Comparison of ENCODE assay signal across 8 mouse cellular contexts in the genomic region with DNA sequence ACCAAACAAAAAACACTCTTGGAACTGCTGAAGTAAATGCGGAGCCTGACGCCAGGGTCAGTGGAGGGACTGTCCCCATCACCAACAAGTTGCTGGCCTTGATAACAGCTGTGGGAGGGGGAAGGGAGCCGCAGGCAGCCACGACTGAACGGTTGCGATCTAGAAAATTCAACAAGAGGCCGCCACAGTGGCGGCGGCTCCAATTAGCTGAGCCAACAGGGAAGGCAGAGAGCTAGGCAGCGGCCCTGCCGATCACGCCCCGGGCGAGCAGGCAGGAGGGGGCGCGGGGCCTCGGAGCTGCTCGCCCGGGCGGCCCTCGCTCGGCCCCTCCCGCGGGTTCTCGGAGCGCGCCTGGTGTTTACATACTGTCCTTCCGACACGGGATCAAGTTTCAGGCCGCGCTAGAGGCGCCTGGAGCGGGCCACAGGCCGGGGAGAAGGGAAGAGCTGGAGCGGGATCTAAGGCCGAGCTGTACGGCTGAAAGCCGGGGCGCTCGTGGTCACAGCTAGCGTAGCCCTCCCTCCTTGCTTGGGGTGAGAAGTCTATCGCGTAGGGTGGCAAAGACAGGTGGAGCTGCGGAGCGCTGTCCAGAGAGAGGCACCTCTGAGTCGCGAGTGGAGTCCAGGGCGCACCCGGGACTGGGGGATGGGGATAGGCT. TPM values are rescaled to one million over a fixed set of nuclear protein-coding genes. Genes with fewer than 3 reads are reported as not detected.
DNase-seq lines count a peak whose midpoint lies in the region; ATAC-seq and TF ChIP-seq lines count a peak whose summit lies in the region.

No protein-coding gene starts in this region.

- peaks cover 0 to 16% of the 10 kb centered on the region in 2 experiments; a peak in 3 of 4 replicates for H3K4me1 ChIP-seq in MEL (ENCODE audit: control insufficient read depth in 1 of 2, insufficient read depth in 2 of 2, low read length in 2 of 2)
- H3K4me1 ChIP-seq in forebrain, embryonic 16.5 days (replicated peaks; ENCODE audit: control insufficient read depth, insufficient read depth, low read length): peaks cover 30% of the 10 kb centered on the region
- H3K4me1 ChIP-seq in hindbrain, embryonic 15.5 days (replicated peaks): peaks cover 51% of the 10 kb centered on the region
- H3K4me1 ChIP-seq in liver, postnatal 0 days (ENCODE audit: insufficient read depth): peaks cover 7% of the 10 kb centered on the region; the same call in 1 of the 2 replicates

- H3K36me3 ChIP-seq in C2C12 (ENCODE audit: control insufficient read depth, insufficient read depth) (no peaks in the 10 kb centered on the region), MEL (ENCODE audit: control insufficient read depth in 1 of 2, insufficient read depth in 2 of 2, low read length in 2 of 2) (peaks cover 0 to 4% of the 10 kb centered on the region in 2 experiments; a peak in 1 of 4 replicates)
- H3K36me3 ChIP-seq in forebrain, embryonic 16.5 days (ENCODE audit: control insufficient read depth, insufficient read depth): no peaks in the 10 kb centered on the region
- H3K36me3 ChIP-seq in hindbrain, embryonic 15.5 days: no peaks in the 10 kb centered on the region
- no peaks in the 10 kb centered on the region for H3K36me3 ChIP-seq in liver, postnatal 0 days (replicated peaks; ENCODE audit: insufficient read depth, low read length)

- intact Hi-C loops in left cerebral cortex, postnatal 4 days (cut with DNase I): no loop called here

- peak overlapping the region; percentile 78 for H3K4me2 ChIP-seq in forebrain, embryonic 16.5 days (ENCODE audit: low read length)
- peak overlapping the region; percentile 63 for H3K4me2 ChIP-seq in hindbrain, embryonic 15.5 days
- peak overlapping the region; percentile 71 for H3K4me2 ChIP-seq in liver, postnatal 0 days (ENCODE audit: low read depth, low read length)

- H3ac ChIP-seq in C2C12 (ENCODE audit: control insufficient read depth, insufficient read length, low read depth): peak overlapping the region; percentile 57

- no peak for TF ChIP-seq CTCF in C2C12 (IDR thresholded peaks at IDR 0.05; ENCODE audit: control insufficient read depth, insufficient read depth, insufficient read length)
- no peak for TF ChIP-seq CTCF in MEL (IDR thresholded peaks at IDR 0.05 in 2 of 3, conservative IDR thresholded peaks at IDR 0.05 in 1 of 3; ENCODE audit: control insufficient read depth in 1 of 3, insufficient read depth in 1 of 3, low read depth in 2 of 3, low read length in 3 of 3, poor library complexity in 1 of 3, severe bottlenecking in 1 of 3)
- no peak for TF ChIP-seq CTCF in liver, postnatal 0 days (IDR thresholded peaks at IDR 0.05; ENCODE audit: low read depth)

- no peak for TF ChIP-seq RAD21 in MEL (IDR thresholded peaks at IDR 0.05; ENCODE audit: low read depth, low read length)

- DNase-seq in MEL (ENCODE audit: low read depth, low spot score): peak; percentile 69
- DNase-seq in liver, postnatal 0 days: peak; percentile 54
- DNase-seq in retina, postnatal 1 day: peak; percentile 90
- DNase-seq in left cerebral cortex, postnatal 4 days: no peak
- DNase-seq in urinary bladder, adult 2 months (ENCODE audit: low spot score): no peak

- peak overlapping the region; percentile 81 for H3K27ac ChIP-seq in MEL (ENCODE audit: control insufficient read depth, low read depth, low read length)
- no peak overlapping the region for H3K27ac ChIP-seq in forebrain, embryonic 16.5 days (ENCODE audit: low read length)
- H3K27ac ChIP-seq in hindbrain, embryonic 15.5 days (replicated peaks): no peak overlapping the region
- peak overlapping the region; percentile 72 for H3K27ac ChIP-seq in liver, postnatal 0 days (ENCODE audit: low read depth)

- H3K79me3 ChIP-seq in C2C12 (ENCODE audit: low read depth): no peaks in the 10 kb centered on the region

- no peak; the same call in 1 of the 2 replicates for ATAC-seq in forebrain, embryonic 16.5 days
- ATAC-seq in hindbrain, embryonic 15.5 days (ENCODE audit: low FRiP score, low read depth): no peak
- peak; percentile 43 for ATAC-seq in liver, postnatal 0 days

- no peaks in the 10 kb centered on the region for H3K9me3 ChIP-seq in MEL (replicated peaks; ENCODE audit: insufficient read depth, low read length)
- no peaks in the 10 kb centered on the region for H3K9me3 ChIP-seq in forebrain, embryonic 16.5 days (ENCODE audit: control insufficient read depth, low read length)
- no peaks in the 10 kb centered on the region for H3K9me3 ChIP-seq in hindbrain, embryonic 15.5 days
- H3K9me3 ChIP-seq in liver, postnatal 0 days (ENCODE audit: low read length): no peaks in the 10 kb centered on the region

- no peaks in the 10 kb centered on the region for H3K79me2 ChIP-seq in C2C12 (ENCODE audit: control insufficient read depth, insufficient read depth)
- peaks cover 7% of the 10 kb centered on the region; the same call in 1 of the 2 replicates for H3K79me2 ChIP-seq in MEL (ENCODE audit: control insufficient read depth, insufficient read depth, low read length, poor library complexity)

- TF ChIP-seq POLR2A in MEL (IDR thresholded peaks at IDR 0.05; ENCODE audit: control insufficient read depth in 1 of 2, insufficient read depth in 1 of 2, low read depth in 1 of 2, low read length in 2 of 2, poor library complexity in 1 of 2): peak in 1 of 2 experiments; percentile 31; a peak in 1 of 4 replicates

- 5% methylated on average over 48 of the region's 49 CpGs for WGBS in forebrain, embryonic 16.5 days
- 2% methylated on average over 38 of the region's 49 CpGs for WGBS in hindbrain, embryonic 15.5 days
- WGBS in liver, postnatal 0 days (ENCODE audit: insufficient replicate concordance): 2% methylated on average over 31 of the region's 49 CpGs

- TF ChIP-seq EP300 in MEL (IDR thresholded peaks at IDR 0.05; ENCODE audit: low read depth in 1 of 2, low read length in 2 of 2): 0 out of 4 replicates have a peak, but pooled peaks have one; percentile 3 to 15
- TF ChIP-seq EP300 in liver, postnatal 0 days (IDR thresholded peaks at IDR 0.05; ENCODE audit: low read depth): no peak

- no peaks in the 10 kb centered on the region for H3K27me3 ChIP-seq in C2C12 (ENCODE audit: control insufficient read depth, insufficient read depth, insufficient read length)
- H3K27me3 ChIP-seq in MEL (ENCODE audit: control insufficient read depth in 1 of 2, insufficient read depth in 2 of 2, low read length in 2 of 2): no peaks in the 10 kb centered on the region
- peaks cover 43% of the 10 kb centered on the region for H3K27me3 ChIP-seq in forebrain, embryonic 16.5 days (replicated peaks; ENCODE audit: control insufficient read depth, insufficient read depth, low read length)
- H3K27me3 ChIP-seq in hindbrain, embryonic 15.5 days: peaks cover 50% of the 10 kb centered on the region
- peaks cover 65% of the 10 kb centered on the region for H3K27me3 ChIP-seq in liver, postnatal 0 days (ENCODE audit: insufficient read depth, low read length)

- H3K9ac ChIP-seq in MEL (ENCODE audit: control insufficient read depth, low read depth, low read length, poor library complexity, severe bottlenecking): peak overlapping the region; percentile 89
- H3K9ac ChIP-seq in forebrain, embryonic 16.5 days (replicated peaks; ENCODE audit: low read depth, low read length): peak overlapping the region; percentile 49
- H3K9ac ChIP-seq in hindbrain, embryonic 15.5 days: peak overlapping the region; percentile 19; the same call in 1 of the 2 replicates
- peak overlapping the region; percentile 41; the same call in 1 of the 2 replicates for H3K9ac ChIP-seq in liver, postnatal 0 days (replicated peaks)

- H3K4me3 ChIP-seq in C2C12 (ENCODE audit: insufficient read depth, poor library complexity, severe bottlenecking) (no peak overlapping the region), MEL (ENCODE audit: control insufficient read depth in 1 of 2, insufficient read depth in 1 of 2, low read depth in 2 of 2, low read length in 2 of 2) (peak overlapping the region; percentile 64 to 92)
- peak overlapping the region; percentile 30 for H3K4me3 ChIP-seq in forebrain, embryonic 16.5 days (replicated peaks; ENCODE audit: low read length)
- peak overlapping the region; percentile 27 for H3K4me3 ChIP-seq in hindbrain, embryonic 15.5 days
- H3K4me3 ChIP-seq in liver, postnatal 0 days (ENCODE audit: low read depth, low read length): peak overlapping the region; percentile 29

TF ChIP-seq in C2C12, 6 proteins besides CTCF, POLR2A, EP300 and RAD21:
- TF ChIP-seq MAX (IDR thresholded peaks at IDR 0.05) (no peak), CEBPB (IDR thresholded peaks at IDR 0.05; ENCODE audit: low read depth) (no peak), MYOG (IDR thresholded peaks at IDR 0.05; ENCODE audit: control insufficient read depth, extremely low read depth, insufficient read length) (no peak), FOSL1 (IDR thresholded peaks at IDR 0.05; ENCODE audit: insufficient read depth, low read length, poor library complexity, severe bottlenecking) (no peak), USF1 (IDR thresholded peaks at IDR 0.05; ENCODE audit: low read depth) (no peak), MYOD1 (IDR thresholded peaks at IDR 0.05; ENCODE audit: control insufficient read depth, insufficient read length, low read depth) (no peak)

TF ChIP-seq in MEL, 35 proteins besides CTCF, POLR2A, EP300 and RAD21 (continues in another document):
- TF ChIP-seq SMC3 (IDR thresholded peaks at IDR 0.05; ENCODE audit: low read depth, low read length) (no peak), ETS1 (IDR thresholded peaks at IDR 0.05; ENCODE audit: low read depth, low read length) (0 out of 2 replicates have a peak, but pooled peaks have one; percentile 38), GATA1 (IDR thresholded peaks at IDR 0.05; ENCODE audit: low read depth, low read length) (0 out of 2 replicates have a peak, but pooled peaks have one; percentile 17), RCOR1 (IDR thresholded peaks at IDR 0.05; ENCODE audit: low read depth, low read length) (no peak), ZC3H11A (IDR thresholded peaks at IDR 0.05; ENCODE audit: low read depth, low read length) (no peak), SIN3A (IDR thresholded peaks at IDR 0.05; ENCODE audit: low read length) (peak; percentile 60; the same call in 1 of the 2 replicates), MAZ (IDR thresholded peaks at IDR 0.05; ENCODE audit: low read depth, low read length) (peak; percentile 60), CHD2 (IDR thresholded peaks at IDR 0.05; ENCODE audit: low read length) (peak; percentile 46; the same call in 1 of the 2 replicates), MYB (IDR thresholded peaks at IDR 0.05; ENCODE audit: low read depth, low read length) (0 out of 2 replicates have a peak, but pooled peaks have one; percentile 10)

RNA-seq across cellular contexts. Expression of gene Bcor, which starts 26.8 kb away (rescaled TPM):
- polyA plus RNA-seq in C2C12 (2012; fragmentation: generic; extraction: Trizol) (15.2 TPM), MEL (2012; ENCODE audit: insufficient read depth in 1 of 2, insufficient read length in 2 of 2, low read depth in 1 of 2, low replicate concordance in 2 of 2, missing spikeins in 1 of 2) (10 to 100 TPM; 44.6 to 88.7 TPM)
- total RNA-seq in MEL (2012; rRNA removed): 61.6 and 72.2 TPM in 2 replicates
- polyA plus RNA-seq in forebrain, embryonic 16.5 days (2015; fragmentation: Nextera tagmentation; extraction: Ambion mirVana): 17.4 and 18.1 TPM in 2 replicates
- 13.0 and 15.8 TPM in 2 replicates for polyA plus RNA-seq in hindbrain, embryonic 15.5 days (2015; fragmentation: Nextera tagmentation; extraction: Ambion mirVana)
- 4.0 and 4.2 TPM in 2 replicates for polyA plus RNA-seq in liver, postnatal 0 days (2015; fragmentation: Nextera tagmentation; extraction: Ambion mirVana)
- total RNA-seq in left cerebral cortex, postnatal 4 days (2021): 10 to 100 TPM; 30.6 to 31.6 TPM
- polyA plus RNA-seq in urinary bladder, adult 2 months (2012; rRNA removed): 7.5 and 11.9 TPM in 2 replicates

Comparison
In these comparisons a context has a peak if more than half of its experiments do, and no peak if none do; other contexts are left out.
1. DNase-seq: peak in MEL (single experiment), liver, postnatal 0 days (single experiment) and retina, postnatal 1 day (single experiment); none in left cerebral cortex, postnatal 4 days (single experiment) and urinary bladder, adult 2 months (single experiment).
2. H3K27ac ChIP-seq: peak in MEL (single experiment) and liver, postnatal 0 days (single experiment); none in forebrain, embryonic 16.5 days (single experiment) and hindbrain, embryonic 15.5 days (single experiment).
3. H3K9ac ChIP-seq: peak in every context shown above with its lines; median percentile 89 in MEL; 49 in forebrain, embryonic 16.5 days; 41 in liver, postnatal 0 days; 19 in hindbrain, embryonic 15.5 days.
4. Peak in every context shown above with its lines, with median percentiles within 50 percentile points of each other: H3K4me2 ChIP-seq.